Mouse (Mus musculus) hindbrain, embryonic 14.5 days (tissue): Measurements from ENCODE around the gene Fam189a2. TPM values are rescaled to one million over a fixed set of nuclear protein-coding genes. Genes with fewer than 3 reads are reported as not detected.

Experiments
- ATAC-seq: fragments of 200-750 bp; cut with Nextera tagmentation; 2 replicates; pipeline ENCODE4 v1.8.0; 2017; ENCODE audit warnings: moderate number of reproducible peaks, mild to moderate bottlenecking, moderate TSS enrichment, moderate library complexity; ENCODE audit not compliant: low FRiP score
- DNase-seq: peaks from one replicate; pipeline ENCODE4 v3.0.0-alpha.2; 2015; ENCODE audit warnings: low spot score
- H3K27ac ChIP-seq: fragments of 300-500 bp; sonication (generic); 2 replicates; pipeline ENCODE4 v1.5.1; 2014; ENCODE audit warnings: mild to moderate bottlenecking, moderate library complexity
- H3K27me3 ChIP-seq: fragments of 300-500 bp; sonication (generic); 2 replicates; pipeline ENCODE4 v1.6.1; 2014; ENCODE audit warnings: mild to moderate bottlenecking, low read length, mixed read lengths; ENCODE audit not compliant: control insufficient read depth, insufficient read depth
- H3K36me3 ChIP-seq: fragments of 300-500 bp; sonication (generic); replicated peaks from 2 replicates; pipeline ENCODE4 v1.6.1; 2014; ENCODE audit not compliant: control insufficient read depth, insufficient read depth
- H3K4me1 ChIP-seq: fragments of 300-500 bp; sonication (generic); replicated peaks from 2 replicates; pipeline ENCODE4 v1.6.1; 2014; ENCODE audit warnings: antibody characterized with exemption, low read length, mixed read lengths; ENCODE audit not compliant: control insufficient read depth, insufficient read depth
- H3K4me2 ChIP-seq: fragments of 300-500 bp; sonication (generic); replicated peaks from 2 replicates; pipeline ENCODE4 v1.6.1; 2014; ENCODE audit warnings: mild to moderate bottlenecking, moderate library complexity
- H3K4me3 ChIP-seq: fragments of 300-500 bp; sonication (generic); replicated peaks from 2 replicates; pipeline ENCODE4 v1.5.1; 2014; ENCODE audit warnings: mild to moderate bottlenecking, low read length
- H3K9ac ChIP-seq: fragments of 300-500 bp; sonication (generic); 2 replicates; pipeline ENCODE4 v1.6.1; 2014
- H3K9me3 ChIP-seq: fragments of 300-500 bp; sonication (generic); 2 replicates; pipeline ENCODE4 v1.6.1; 2016; ENCODE audit warnings: low read length; ENCODE audit not compliant: control insufficient read depth
- WGBS: fragments of 180-500 bp; shearing (Covaris S2); extraction: QIAGEN DNeasy Blood & Tissue Kit; methylation state at CpG from one replicate; pipeline ENCODE4 v1.1.7; 2014; 5-methylcytosine and 5-hydroxymethylcytosine counted together
- polyA plus RNA-seq: library from polyadenylated mRNA; unstranded; fragments of >200 nt; fragmentation: Nextera tagmentation; extraction: Ambion mirVana; gene quantifications from 2 replicates; pipeline ENCODE4 v1.2.1, GENCODE M21; 2014

Gene Fam189a2
- polyA plus RNA-seq, 1 experiment from 2014 or later, result 2.8 TPM

DNA sequence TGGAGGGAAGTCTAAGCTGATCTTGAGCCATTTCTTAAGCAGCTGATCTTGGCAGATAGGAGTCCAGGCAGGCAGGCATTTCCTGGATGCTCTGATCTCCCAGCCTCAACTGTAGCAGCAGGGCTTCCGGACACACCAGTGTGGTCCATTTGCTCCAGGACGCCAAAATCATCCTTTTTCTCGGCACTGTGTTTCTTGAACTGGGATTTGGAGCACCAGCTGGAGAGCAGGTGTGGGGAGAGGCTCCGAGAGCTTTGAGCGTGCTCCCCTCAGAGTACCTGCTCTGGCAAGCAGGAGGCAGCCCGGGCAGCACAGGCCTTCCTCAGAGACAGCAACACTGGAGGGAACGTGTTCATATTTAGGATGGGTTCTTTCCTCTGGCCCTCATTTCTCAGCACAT lies 87.9 kb downstream of the Fam189a2 start:
- 92% methylated on average over 7 of the region's 7 CpGs for WGBS
- Histone ChIP-seq H3K9me3 (no peaks in the 10 kb centered on the region), H3K36me3 (peaks cover 85% of the 10 kb centered on the region), H3K4me1 (peaks cover 9% of the 10 kb centered on the region), H3K4me2 (no peak overlapping the region), H3K27me3 (no peaks in the 10 kb centered on the region), H3K9ac (no peak overlapping the region), H3K27ac (no peak overlapping the region), H3K4me3 (no peak overlapping the region)
- ATAC-seq (no peak), DNase-seq (no peak)

DNA sequence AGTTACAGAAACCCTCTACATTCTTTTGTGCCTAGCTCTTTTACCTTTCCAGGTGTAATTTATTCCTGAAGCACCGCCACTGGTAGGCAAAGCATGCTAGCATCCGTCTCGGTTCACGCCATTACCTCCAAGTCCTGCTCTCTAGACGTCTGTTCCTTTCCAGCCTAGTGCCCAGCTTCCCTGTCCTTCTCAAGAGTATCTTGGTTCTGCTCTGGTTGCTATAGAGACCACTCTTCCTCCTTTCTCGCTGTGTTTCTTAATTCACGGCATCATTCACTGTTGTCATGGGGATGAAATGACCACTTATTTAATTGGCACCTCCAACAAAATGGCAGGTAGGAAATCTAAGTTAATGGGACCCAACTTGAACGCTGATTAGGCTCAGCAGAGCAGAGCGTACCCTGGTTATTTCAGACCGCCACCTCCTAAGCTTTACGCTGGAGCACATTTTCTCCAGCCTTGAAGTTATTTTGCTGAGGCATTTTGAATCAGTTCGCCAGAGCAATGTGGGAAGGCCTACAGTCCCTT lies 89.3 kb downstream of the Fam189a2 start:
- Histone ChIP-seq H3K9me3 (no peaks in the 10 kb centered on the region), H3K4me3 (no peak overlapping the region), H3K27me3 (no peaks in the 10 kb centered on the region), H3K36me3 (peaks cover 96% of the 10 kb centered on the region), H3K4me2 (no peak overlapping the region), H3K4me1 (peaks cover 9% of the 10 kb centered on the region), H3K27ac (no peak overlapping the region), H3K9ac (no peak overlapping the region)
- DNase-seq (no peak), ATAC-seq (no peak; the same call in 1 of the 2 replicates)
- 59% methylated on average over 12 of the region's 12 CpGs for WGBS

DNA sequence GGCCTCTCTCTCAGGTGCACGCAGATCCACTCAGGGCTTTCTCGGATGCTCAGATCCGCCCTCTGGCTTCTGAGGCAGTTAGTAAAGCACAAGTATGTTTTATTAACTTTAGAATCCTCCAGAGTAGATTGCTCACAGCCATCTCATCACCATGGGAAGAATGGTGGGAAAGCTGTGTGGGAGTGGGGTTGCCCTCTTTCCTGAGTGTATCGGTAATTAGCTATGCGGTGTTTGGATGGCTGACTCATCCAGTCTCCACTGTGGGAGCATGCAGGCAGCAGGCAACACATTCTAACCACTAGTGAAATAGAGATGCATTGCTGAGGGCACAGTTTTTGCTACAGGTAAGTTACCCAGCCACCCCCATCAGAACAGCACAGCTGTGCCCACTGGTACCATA lies 100.0 kb downstream of the Fam189a2 start:
- Histone ChIP-seq H3K27ac (no peak overlapping the region), H3K36me3 (peaks cover 49% of the 10 kb centered on the region), H3K4me1 (no peaks in the 10 kb centered on the region), H3K9ac (no peak overlapping the region), H3K4me3 (no peak overlapping the region), H3K27me3 (no peaks in the 10 kb centered on the region), H3K9me3 (peaks cover 7% of the 10 kb centered on the region; the same call in 1 of the 2 replicates), H3K4me2 (no peak overlapping the region)
- WGBS, result 91% methylated on average over 5 of the region's 5 CpGs
- ATAC-seq, result no peak
- DNase-seq, result no peak

- no peaks in the 10 kb centered on the region for H3K27me3 ChIP-seq
- no peaks in the 10 kb centered on the region for H3K4me1 ChIP-seq
- no peaks in the 10 kb centered on the region for H3K9me3 ChIP-seq
- H3K36me3 ChIP-seq, result peaks cover 22% of the 10 kb centered on the region
- no peak overlapping the region for H3K4me2 ChIP-seq
- no peak overlapping the region for H3K27ac ChIP-seq
- WGBS, result 95% methylated on average over 5 of the region's 5 CpGs
- no peak overlapping the region for H3K9ac ChIP-seq
- no peak overlapping the region for H3K4me3 ChIP-seq
- no peak for DNase-seq
- no peak for ATAC-seq
Observed at GRCm38 (mm10) chr19:23925541-23925940, 105.3 kb downstream of the Fam189a2 start.

DNA sequence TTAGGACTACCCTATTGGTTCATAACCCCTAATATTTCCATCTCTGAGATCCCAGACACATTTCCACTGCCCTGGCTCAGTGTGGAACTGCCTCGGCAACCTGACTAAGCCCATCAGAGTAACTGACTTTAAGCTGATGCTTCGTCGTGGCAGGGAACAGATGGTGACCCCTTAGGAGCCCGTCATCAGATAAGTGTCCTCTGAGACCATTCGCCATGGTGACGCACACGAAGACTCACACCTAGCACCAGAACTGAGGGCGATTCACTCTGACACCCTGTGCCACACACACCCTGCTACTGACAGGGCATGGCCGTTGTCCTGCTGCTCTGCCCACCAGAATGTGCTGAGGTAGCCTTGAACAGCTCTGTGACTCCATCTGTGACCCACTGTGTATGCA lies 106.0 kb downstream of the Fam189a2 start:
- no peaks in the 10 kb centered on the region for H3K4me1 ChIP-seq
- H3K9me3 ChIP-seq, result no peaks in the 10 kb centered on the region
- H3K4me2 ChIP-seq, result no peak overlapping the region
- no peak overlapping the region for H3K9ac ChIP-seq
- WGBS, result 61% methylated on average over 9 of the region's 9 CpGs
- H3K27me3 ChIP-seq, result no peaks in the 10 kb centered on the region
- ATAC-seq, result no peak
- H3K36me3 ChIP-seq, result peaks cover 22% of the 10 kb centered on the region
- no peak overlapping the region for H3K4me3 ChIP-seq
- DNase-seq, result no peak
- H3K27ac ChIP-seq, result no peak overlapping the region

GRCm38 (mm10) chr19:23924057-23924456 lies 106.8 kb downstream of the Fam189a2 start:
- no peak overlapping the region for H3K4me2 ChIP-seq
- no peak overlapping the region for H3K9ac ChIP-seq
- ATAC-seq (no peak), DNase-seq (no peak)
- H3K27ac ChIP-seq, result no peak overlapping the region
- H3K4me3 ChIP-seq, result no peak overlapping the region
- H3K4me1 ChIP-seq, result no peaks in the 10 kb centered on the region
- H3K9me3 ChIP-seq, result no peaks in the 10 kb centered on the region
- WGBS, result 78% methylated on average over 6 of the region's 6 CpGs
- H3K36me3 ChIP-seq, result peaks cover 20% of the 10 kb centered on the region
- no peaks in the 10 kb centered on the region for H3K27me3 ChIP-seq

Other genes with a start within 250 kb of the Fam189a2 start
- 12.6 and 13.5 TPM in 2 replicates for gene Tjp2, start 194.0 kb upstream of the Fam189a2 start, polyA plus RNA-seq
- 33.0 and 37.0 TPM in 2 replicates for gene Fxn, start 249.6 kb upstream of the Fam189a2 start, polyA plus RNA-seq